Mouse (Mus musculus): ENCODE measurements at regions not wholly inside any gene's neighbourhood (a gene's known extent, or its start where the extent isn't known, plus 50 kb on each side); places are given as distances from the start of the nearest gene placed in this dataset.

- no peak for DNase-seq (ENCODE audit: low spot score)
Measured at GRCm38 (mm10) chr10:117515039-117515438, 114.3 kb upstream of the Cpm start.

- DNase-seq (ENCODE audit: low spot score), result no peak
Measured at GRCm38 (mm10) chr10:117513925-117514546, 115.3 kb upstream of the Cpm start.

- no peak for DNase-seq (ENCODE audit: low spot score)
Measured at GRCm38 (mm10) chr10:117512424-117513257, 116.7 kb upstream of the Cpm start.

GRCm38 (mm10) chr10:117511483-117512406 is 117.6 kb upstream of the Cpm start:
- no peak for DNase-seq (ENCODE audit: low spot score)

GRCm38 (mm10) chr10:117510529-117511482 is 118.5 kb upstream of the Cpm start:
- no peak for DNase-seq (ENCODE audit: low spot score)

GRCm38 (mm10) chr10:117510224-117510486 is 119.1 kb upstream of the Cpm start:
- no peak for DNase-seq (ENCODE audit: low spot score)

GRCm38 (mm10) chr10:117509431-117510223 is 119.7 kb upstream of the Cpm start:
- DNase-seq (ENCODE audit: low spot score), result no peak

GRCm38 (mm10) chr10:117506252-117506992 is 122.9 kb upstream of the Cpm start:
- no peak for DNase-seq (ENCODE audit: low spot score)

GRCm38 (mm10) chr10:117505529-117505928 is 123.8 kb upstream of the Cpm start:
- no peak for DNase-seq (ENCODE audit: low spot score)

- no peak for DNase-seq (ENCODE audit: low spot score)
Measured at GRCm38 (mm10) chr10:117505057-117505456, 124.2 kb upstream of the Cpm start.

GRCm38 (mm10) chr10:117504267-117504902 is 124.6 kb upstream of the Cpsf6 start:
- no peak for DNase-seq (ENCODE audit: low spot score)

- no peak for DNase-seq (ENCODE audit: low spot score)
Measured at GRCm38 (mm10) chr10:117503222-117504184, 123.7 kb upstream of the Cpsf6 start.

GRCm38 (mm10) chr10:117502731-117503130 is 122.9 kb upstream of the Cpsf6 start:
- no peak for DNase-seq (ENCODE audit: low spot score)

- no peak for DNase-seq (ENCODE audit: low spot score)
Measured at GRCm38 (mm10) chr10:117502135-117502534, 122.3 kb upstream of the Cpsf6 start.

- DNase-seq (ENCODE audit: low spot score), result no peak
Measured at GRCm38 (mm10) chr10:117501426-117501825, 121.6 kb upstream of the Cpsf6 start.

GRCm38 (mm10) chr10:117500457-117501108 is 120.8 kb upstream of the Cpsf6 start:
- no peak for DNase-seq (ENCODE audit: low spot score)

GRCm38 (mm10) chr10:117499864-117500453 is 120.1 kb upstream of the Cpsf6 start:
- no peak for DNase-seq (ENCODE audit: low spot score)
